ENCODE assay signal across 22 mouse cellular contexts in the genomic region with DNA sequence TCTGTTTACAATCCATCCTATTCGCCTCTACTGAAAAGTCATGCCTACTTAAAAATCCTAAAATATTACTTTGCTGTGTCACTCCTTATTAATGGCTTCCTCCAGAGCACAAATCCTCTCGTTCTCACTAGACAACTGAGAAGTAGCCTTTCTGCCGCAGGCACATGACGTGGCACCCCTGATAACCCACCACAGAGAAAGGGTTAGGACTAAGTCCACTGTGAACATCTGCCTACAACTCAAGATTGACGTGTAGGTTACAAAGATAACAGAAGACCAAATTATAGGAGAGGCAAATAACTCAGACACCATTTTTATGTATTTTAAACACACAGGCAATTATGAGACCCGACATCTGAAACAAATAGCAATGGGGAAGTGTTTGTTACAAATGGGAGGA.
"Had no signal": no experiment of that assay in that cellular context is flagged by ENCODE, and none has a peak within 500 bp of the region (broad histone marks: within the 10 kb centered on the region; RNA-seq: fewer than 3 reads in every experiment).

No protein-coding gene starts in this region.

- H3K27me3 ChIP-seq: heart, embryonic 12.5 days; hindbrain, embryonic 13.5 days; hindbrain, embryonic 15.5 days; kidney, embryonic 15.5 days; limb, embryonic 13.5 days; limb, embryonic 15.5 days; liver, embryonic 13.5 days; liver, embryonic 15.5 days had no signal

- H3K4me2 ChIP-seq: heart, embryonic 12.5 days; hindbrain, embryonic 13.5 days; hindbrain, embryonic 15.5 days; kidney, embryonic 15.5 days; limb, embryonic 13.5 days; limb, embryonic 15.5 days; liver, embryonic 13.5 days; liver, embryonic 15.5 days had no signal

- DNase-seq: gastrocnemius, postnatal 14 days; gastrocnemius, postnatal 36 days; heart, adult 18-20 months; heart, postnatal 10 days; kidney, adult 11 months; kidney, adult 2 months; kidney, adult 9 months; kidney, postnatal 14 days; kidney, postnatal 36 days; left cerebral cortex, postnatal 4 days; liver, embryonic 13.5 days had no signal

- H3K4me1 ChIP-seq: heart, embryonic 10.5 days; heart, embryonic 12.5 days; kidney, embryonic 15.5 days; limb, embryonic 13.5 days; limb, embryonic 15.5 days; liver, embryonic 13.5 days; liver, embryonic 15.5 days had no signal

- H3K36me3 ChIP-seq: liver, embryonic 13.5 days; liver, embryonic 15.5 days had no signal

- ATAC-seq: intestine, embryonic 16.5 days had no signal

- H3K27ac ChIP-seq: heart, embryonic 10.5 days; hindbrain, embryonic 13.5 days; hindbrain, embryonic 15.5 days; hindbrain, postnatal 0 days; kidney, embryonic 15.5 days; kidney, postnatal 0 days; limb, embryonic 13.5 days; limb, embryonic 15.5 days; liver, embryonic 13.5 days; liver, embryonic 15.5 days had no signal

- H3K4me3 ChIP-seq: heart, embryonic 10.5 days; heart, embryonic 12.5 days; hindbrain, embryonic 13.5 days; hindbrain, embryonic 15.5 days; kidney, embryonic 15.5 days; limb, embryonic 13.5 days; limb, embryonic 15.5 days; liver, embryonic 13.5 days; liver, embryonic 15.5 days had no signal

- H3K9ac ChIP-seq: heart, embryonic 12.5 days; hindbrain, embryonic 13.5 days; hindbrain, embryonic 15.5 days; kidney, embryonic 15.5 days; limb, embryonic 13.5 days; limb, embryonic 15.5 days; liver, embryonic 13.5 days; liver, embryonic 15.5 days had no signal

- H3K9me3 ChIP-seq: heart, embryonic 10.5 days; heart, embryonic 12.5 days; hindbrain, embryonic 13.5 days; hindbrain, embryonic 15.5 days; kidney, embryonic 15.5 days; limb, embryonic 13.5 days; limb, embryonic 15.5 days; liver, embryonic 13.5 days; liver, embryonic 15.5 days had no signal
